Mouse (Mus musculus): ENCODE results near the gene Olfr1299. TPM values are rescaled to one million over a fixed set of nuclear protein-coding genes. Genes with fewer than 3 reads are reported as not detected.

Gene Olfr1299
- total RNA-seq (2015) (not detected in 2 replicates), total RNA-seq (2017) (not detected in 2 replicates)

DNA sequence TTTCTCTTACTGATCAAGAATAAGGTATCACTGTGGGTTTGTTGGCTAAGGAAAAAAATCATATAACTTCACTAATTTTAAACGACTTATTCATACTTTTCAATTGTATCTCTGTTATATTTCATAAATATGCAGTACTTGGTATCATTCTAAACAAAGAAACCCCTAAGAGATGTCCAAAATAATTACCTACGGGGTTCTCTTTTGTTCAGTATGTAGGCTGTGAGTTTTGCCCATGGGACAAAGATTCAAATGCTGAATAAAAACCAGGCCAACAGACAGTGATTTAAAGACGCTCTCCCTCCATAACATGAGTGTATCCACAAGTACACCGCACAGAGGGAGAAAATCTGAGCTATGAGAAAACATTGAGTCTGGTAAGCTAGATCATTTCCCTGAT, at the start of gene Olfr1299:
TSS of gene Olfr1299 (plus strand) at position 301 of the 400 bp plus-strand sequence.
- ATAC-seq (replicated peaks; ENCODE audit: poor library complexity) = no peak

DNA sequence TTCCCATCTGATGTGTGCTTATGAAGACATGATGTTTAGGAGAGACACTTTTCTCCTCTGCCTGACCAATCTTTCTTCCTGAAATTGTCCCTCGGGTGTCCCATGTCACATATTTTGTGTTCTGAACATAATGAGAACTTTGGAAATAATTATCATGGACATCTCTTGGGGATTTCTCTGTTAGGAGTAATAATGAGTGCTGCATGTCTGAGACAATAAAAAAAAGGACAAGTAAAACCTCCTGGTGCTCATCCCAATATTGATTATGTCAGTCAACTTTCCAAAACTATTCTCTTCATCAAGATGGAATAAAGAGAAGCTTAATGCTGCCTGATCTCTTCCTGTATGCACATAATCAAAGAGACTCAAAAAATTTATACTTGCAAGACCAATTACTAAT, 34.8 kb upstream of the Olfr1299 start, which contains the start of gene Olfr1297:
TSS of gene Olfr1297 (minus strand) at position 101 of the 400 bp plus-strand sequence.
- ATAC-seq (replicated peaks; ENCODE audit: poor library complexity) = no peak

DNA sequence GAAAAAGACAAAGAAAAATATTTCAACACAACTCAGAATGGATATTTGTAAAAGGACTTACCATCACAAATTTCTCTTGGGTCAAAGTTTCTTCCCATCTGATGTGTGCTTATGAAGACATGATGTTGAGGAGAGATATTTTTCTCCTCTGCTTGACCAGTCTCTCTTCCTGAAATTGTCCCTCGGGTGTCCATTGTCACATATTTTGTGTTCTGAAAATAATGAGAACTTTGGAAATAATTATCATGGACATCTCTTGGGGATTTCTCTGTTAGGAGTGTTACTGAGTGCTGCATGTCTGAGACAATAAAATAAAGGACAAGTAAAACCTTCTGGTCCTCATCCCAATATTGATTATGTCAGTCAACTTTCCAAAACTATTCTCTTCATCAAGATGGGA, 12.1 kb upstream of the Olfr1299 start, which contains the start of gene Olfr1298:
TSS of gene Olfr1298 (minus strand) at position 101 of the 400 bp plus-strand sequence.
- ATAC-seq (replicated peaks; ENCODE audit: poor library complexity) = no peak

Other genes with a start within 250 kb of the Olfr1299 start
- not detected in 2 replicates for gene Olfr1286, start 238.3 kb upstream of the Olfr1299 start, total RNA-seq (2015)
- not detected in 2 replicates for gene Olfr1286, start 238.3 kb upstream of the Olfr1299 start, total RNA-seq (2017)
- gene Olfr1287, start 212.3 kb upstream of the Olfr1299 start, total RNA-seq (2015) = not detected in 2 replicates
- not detected in 2 replicates for gene Olfr1287, start 212.3 kb upstream of the Olfr1299 start, total RNA-seq (2017)
- not detected in 2 replicates for gene Olfr1288, start 187.3 kb upstream of the Olfr1299 start, total RNA-seq (2015)
- not detected in 2 replicates for gene Olfr1288, start 187.3 kb upstream of the Olfr1299 start, total RNA-seq (2017)
- not detected in 2 replicates for gene Olfr1289, start 180.6 kb upstream of the Olfr1299 start, total RNA-seq (2015)
- gene Olfr1289, start 180.6 kb upstream of the Olfr1299 start, total RNA-seq (2017) = not detected in 2 replicates
- not detected in 2 replicates for gene Olfr1290, start 167.6 kb upstream of the Olfr1299 start, total RNA-seq (2015)
- not detected in 2 replicates for gene Olfr1290, start 167.6 kb upstream of the Olfr1299 start, total RNA-seq (2017)
- gene Olfr1291-ps1, start 164.2 kb upstream of the Olfr1299 start, total RNA-seq (2015) = not detected in 2 replicates
- gene Olfr1291-ps1, start 164.2 kb upstream of the Olfr1299 start, total RNA-seq (2017) = not detected in 2 replicates
- not detected in 2 replicates for gene Olfr1293-ps, start 136.2 kb upstream of the Olfr1299 start, total RNA-seq (2015)
- gene Olfr1293-ps, start 136.2 kb upstream of the Olfr1299 start, total RNA-seq (2017) = not detected in 2 replicates
- gene Olfr1294, start 121.1 kb upstream of the Olfr1299 start, total RNA-seq (2015) = not detected in 2 replicates
- not detected in 2 replicates for gene Olfr1294, start 121.1 kb upstream of the Olfr1299 start, total RNA-seq (2017)
- not detected in 2 replicates for gene Olfr1295, start 91.7 kb upstream of the Olfr1299 start, total RNA-seq (2015)
- not detected in 2 replicates for gene Olfr1295, start 91.7 kb upstream of the Olfr1299 start, total RNA-seq (2017)
- gene Olfr1297, start 34.9 kb upstream of the Olfr1299 start, total RNA-seq (2015) = not detected in 2 replicates
- gene Olfr1297, start 34.9 kb upstream of the Olfr1299 start, total RNA-seq (2017) = not detected in 2 replicates
- not detected in 2 replicates for gene Olfr1298, start 12.2 kb upstream of the Olfr1299 start, total RNA-seq (2015)
- not detected in 2 replicates for gene Olfr1298, start 12.2 kb upstream of the Olfr1299 start, total RNA-seq (2017)
- not detected in 2 replicates for gene Olfr1301, start 89.6 kb downstream of the Olfr1299 start, total RNA-seq (2015)
- gene Olfr1301, start 89.6 kb downstream of the Olfr1299 start, total RNA-seq (2017) = not detected in 2 replicates
- gene Olfr1302, start 116.0 kb downstream of the Olfr1299 start, total RNA-seq (2015) = not detected in 2 replicates
- not detected in 2 replicates for gene Olfr1302, start 116.0 kb downstream of the Olfr1299 start, total RNA-seq (2017)
- gene Olfr1303, start 158.9 kb downstream of the Olfr1299 start, total RNA-seq (2015) = not detected in 2 replicates
- not detected in 2 replicates for gene Olfr1303, start 158.9 kb downstream of the Olfr1299 start, total RNA-seq (2017)
- gene Olfr1305, start 215.7 kb downstream of the Olfr1299 start, total RNA-seq (2015) = not detected in 2 replicates
- not detected in 2 replicates for gene Olfr1305, start 215.7 kb downstream of the Olfr1299 start, total RNA-seq (2017)

Measured in megakaryocyte progenitor cell, adult 5-6 weeks (primary cell).